Mouse (Mus musculus): Measurements from ENCODE around the gene Timm8a2.

Timm8a2 gene

GRCm38 (mm10) chr14:122034451-122034850 lies at the start of gene Timm8a2:
Timm8a2 (plus strand) TSS chr14:122034674.
- DNase-seq (ENCODE audit: low spot score), result peak; percentile 66

GRCm38 (mm10) chr14:121985477-121985876 lies 49.0 kb upstream of the Timm8a2 start:
- no peak for DNase-seq (ENCODE audit: low spot score)

DNA sequence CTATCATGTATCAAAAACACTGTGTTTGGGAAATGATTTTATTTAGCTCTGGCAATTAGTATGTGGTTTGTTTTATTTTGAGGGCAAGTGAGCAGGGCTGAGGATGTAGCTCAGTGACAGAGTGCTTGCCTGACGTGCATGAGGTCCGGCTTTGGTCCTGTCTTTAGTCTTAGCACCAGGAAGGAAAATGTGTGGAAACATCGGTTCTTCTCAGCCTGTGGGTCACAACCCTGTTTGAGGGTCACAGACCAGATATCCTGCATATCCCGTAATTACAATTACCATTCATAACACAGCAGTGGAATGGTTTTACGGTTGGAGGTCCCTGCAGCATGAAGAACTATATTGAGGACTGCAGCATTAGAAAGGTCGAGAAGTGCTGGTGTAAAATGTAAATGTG lies 48.4 kb upstream of the Timm8a2 start:
- no peak for DNase-seq (ENCODE audit: low spot score)

GRCm38 (mm10) chr14:121987287-121987686 lies 47.2 kb upstream of the Timm8a2 start:
- DNase-seq (ENCODE audit: low spot score), result no peak

GRCm38 (mm10) chr14:121987691-121988090 lies 46.8 kb upstream of the Timm8a2 start:
- no peak for DNase-seq (ENCODE audit: low spot score)

DNA sequence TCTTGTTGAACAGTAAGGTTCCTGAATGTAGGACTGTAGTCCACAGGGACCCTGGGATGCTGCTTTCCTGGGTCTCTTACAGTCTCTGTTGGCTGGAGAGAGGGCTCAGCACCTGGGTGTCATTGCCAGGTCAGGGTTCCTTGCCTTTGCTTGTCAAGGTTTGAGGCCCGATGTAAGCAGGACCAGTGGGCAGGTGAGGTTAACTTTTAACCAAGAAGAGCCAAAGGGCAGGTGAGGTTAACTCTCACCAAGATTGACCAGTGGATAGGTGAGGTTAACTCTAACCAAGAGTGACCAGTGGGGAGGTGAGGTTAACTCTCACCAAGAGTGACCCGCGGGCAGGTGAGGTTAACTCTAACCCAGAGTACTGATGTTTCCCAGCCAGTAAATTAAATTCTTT lies 45.1 kb upstream of the Timm8a2 start:
- DNase-seq (ENCODE audit: low spot score), result no peak

GRCm38 (mm10) chr14:121989869-121990268 lies 44.6 kb upstream of the Timm8a2 start:
- DNase-seq (ENCODE audit: low spot score), result no peak

GRCm38 (mm10) chr14:121990897-121991296 lies 43.6 kb upstream of the Timm8a2 start:
- no peak for DNase-seq (ENCODE audit: low spot score)

GRCm38 (mm10) chr14:121991921-121992320 lies 42.6 kb upstream of the Timm8a2 start:
- no peak for DNase-seq (ENCODE audit: low spot score)

- DNase-seq (ENCODE audit: low spot score), result no peak
Measured at GRCm38 (mm10) chr14:121992395-121993280, 41.8 kb upstream of the Timm8a2 start.

GRCm38 (mm10) chr14:121993616-121994015 lies 40.9 kb upstream of the Timm8a2 start:
- DNase-seq (ENCODE audit: low spot score), result no peak

- DNase-seq (ENCODE audit: low spot score), result no peak
Measured at GRCm38 (mm10) chr14:121994171-121994700, 40.2 kb upstream of the Timm8a2 start.

DNA sequence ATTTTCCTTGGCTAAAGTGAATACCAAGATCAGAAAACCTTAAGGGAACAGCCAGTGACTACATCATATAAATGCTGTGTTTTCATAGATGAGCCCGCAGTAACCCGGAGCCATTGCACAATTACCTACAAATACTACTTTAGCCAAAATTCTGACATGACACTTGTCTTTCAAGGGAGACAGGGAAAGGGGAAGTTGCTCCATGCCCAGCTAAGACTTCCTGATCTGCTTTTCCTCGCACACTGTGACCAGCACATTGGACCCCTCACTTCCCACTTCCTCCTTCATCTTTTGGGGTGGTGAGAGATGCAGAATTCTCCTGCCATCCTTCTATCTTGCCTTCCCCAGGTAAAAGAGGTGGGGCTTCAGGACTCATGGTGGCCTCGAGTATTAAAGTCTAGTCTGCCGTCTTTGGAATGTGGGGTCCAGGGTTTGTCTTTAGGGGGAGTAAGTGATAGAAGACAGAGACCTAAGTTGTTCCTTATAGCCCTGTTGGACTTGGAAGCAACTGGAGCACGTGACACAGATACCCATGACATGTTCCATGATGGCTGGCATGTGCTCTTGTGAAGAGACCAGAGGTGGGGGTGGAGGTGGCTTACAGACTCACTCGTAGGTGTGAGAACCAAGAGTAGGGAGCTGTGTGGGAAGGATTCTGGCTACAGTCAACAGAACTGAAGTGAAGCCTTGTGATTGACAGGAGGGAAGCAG lies 39.5 kb upstream of the Timm8a2 start:
- DNase-seq (ENCODE audit: low spot score), result no peak

GRCm38 (mm10) chr14:121995557-121995870 lies 39.0 kb upstream of the Timm8a2 start:
- no peak for DNase-seq (ENCODE audit: low spot score)

- no peak for DNase-seq (ENCODE audit: low spot score)
Measured at GRCm38 (mm10) chr14:121996786-121997185, 37.7 kb upstream of the Timm8a2 start.

- no peak for DNase-seq (ENCODE audit: low spot score)
Measured at GRCm38 (mm10) chr14:121999455-121999854, 35.0 kb upstream of the Timm8a2 start.

GRCm38 (mm10) chr14:122000346-122001105 lies 33.9 kb upstream of the Timm8a2 start:
- DNase-seq (ENCODE audit: low spot score), result no peak

DNA sequence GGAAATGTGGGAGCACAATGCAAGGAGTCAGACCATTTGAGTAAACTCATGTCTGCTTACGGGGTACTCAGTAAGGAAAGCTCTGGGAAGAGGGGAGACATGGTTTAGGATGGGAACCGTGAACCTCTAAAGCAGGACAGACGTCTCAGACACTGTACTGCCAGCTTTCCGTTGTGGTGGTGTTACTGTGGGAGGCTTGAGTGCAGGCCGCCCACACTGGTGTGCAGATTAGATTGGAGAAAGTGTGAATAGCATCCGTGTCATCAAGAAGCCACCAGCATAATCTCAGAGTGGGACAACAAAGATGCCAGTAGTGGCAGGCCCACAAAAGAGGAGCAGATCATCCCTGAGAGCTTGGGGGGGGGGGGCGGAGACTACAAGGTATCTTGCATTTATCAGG lies 32.2 kb upstream of the Timm8a2 start:
- no peak for DNase-seq (ENCODE audit: low spot score)

DNA sequence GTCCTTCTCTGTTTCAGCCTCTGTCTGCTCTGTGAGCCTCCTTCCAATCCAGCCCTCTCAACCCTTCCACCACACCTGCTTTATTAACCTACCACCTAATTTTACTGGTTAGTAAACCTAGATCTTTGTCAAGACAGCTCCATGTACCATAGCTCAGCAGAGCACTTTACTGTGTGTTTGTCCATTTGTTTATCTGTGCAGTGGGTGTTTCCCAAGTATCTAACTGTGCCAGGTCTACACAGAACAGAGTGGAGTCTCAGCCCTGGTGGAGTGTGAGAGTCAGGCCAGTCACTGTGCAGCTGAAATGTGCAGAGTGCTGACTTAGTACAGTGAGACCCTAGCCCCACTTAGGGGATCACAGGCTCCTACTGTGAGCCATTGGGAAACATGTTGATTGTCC lies 30.7 kb upstream of the Timm8a2 start:
- no peak for DNase-seq (ENCODE audit: low spot score)

DNA sequence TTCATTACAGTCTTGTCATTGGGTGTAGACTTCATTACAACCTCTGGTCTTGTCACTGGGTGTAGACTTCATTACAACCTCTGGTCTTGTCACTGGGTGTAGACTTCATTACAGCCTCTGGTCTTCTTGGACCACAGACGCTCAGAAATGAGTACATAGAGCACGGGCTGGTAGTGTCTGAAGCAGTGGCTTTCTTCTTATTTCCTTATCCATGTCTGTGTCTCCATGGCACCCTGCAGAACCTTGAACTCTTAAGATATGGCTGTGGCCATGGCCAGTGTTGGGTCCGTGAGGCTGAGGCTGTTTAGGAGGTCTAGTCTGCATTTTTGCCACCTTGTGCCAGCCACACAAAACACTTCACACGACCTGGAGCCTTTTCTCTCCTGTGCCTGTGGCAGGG lies 26.2 kb upstream of the Timm8a2 start:
- DNase-seq (ENCODE audit: low spot score), result no peak

DNA sequence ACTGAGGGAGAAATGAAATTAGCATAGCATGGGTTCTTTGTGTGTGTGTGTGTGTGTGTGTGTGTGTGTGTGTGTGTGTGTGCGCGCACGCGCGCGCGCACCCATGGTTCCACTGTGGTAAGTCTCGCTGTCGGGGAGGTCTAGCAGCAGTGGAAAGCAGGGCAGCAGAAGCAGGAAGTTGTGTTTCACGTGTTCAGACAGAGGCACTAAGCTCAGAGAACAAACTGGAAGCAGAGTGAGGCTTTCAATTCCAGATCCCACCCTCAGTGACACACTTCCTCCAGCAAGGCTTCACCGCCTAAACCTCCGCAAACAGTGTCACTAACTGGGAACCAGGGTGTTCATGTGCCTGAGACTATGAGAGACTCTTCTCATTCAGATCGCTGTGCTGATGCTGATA lies 25.0 kb upstream of the Timm8a2 start:
- no peak for DNase-seq (ENCODE audit: low spot score)

DNA sequence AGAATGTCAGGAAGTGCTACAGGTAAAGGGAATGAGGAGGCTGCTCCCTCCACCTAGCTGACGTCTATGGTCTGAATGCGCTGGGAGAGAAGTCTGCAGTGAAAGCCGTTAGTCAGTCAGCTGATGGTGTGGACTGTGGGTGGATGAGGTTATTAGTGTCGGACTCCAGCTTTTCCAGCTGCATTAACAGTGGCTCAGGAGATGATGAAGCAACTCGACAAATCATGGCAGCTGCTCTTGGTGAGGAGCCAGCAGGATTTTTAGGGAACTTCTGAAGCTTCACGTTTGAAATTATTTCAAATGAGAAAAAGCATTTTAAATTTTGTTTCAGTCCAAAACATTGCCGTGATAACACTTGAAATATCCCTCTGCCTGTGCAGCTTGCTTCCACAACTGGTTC lies 24.2 kb upstream of the Timm8a2 start:
- DNase-seq (ENCODE audit: low spot score), result no peak

DNA sequence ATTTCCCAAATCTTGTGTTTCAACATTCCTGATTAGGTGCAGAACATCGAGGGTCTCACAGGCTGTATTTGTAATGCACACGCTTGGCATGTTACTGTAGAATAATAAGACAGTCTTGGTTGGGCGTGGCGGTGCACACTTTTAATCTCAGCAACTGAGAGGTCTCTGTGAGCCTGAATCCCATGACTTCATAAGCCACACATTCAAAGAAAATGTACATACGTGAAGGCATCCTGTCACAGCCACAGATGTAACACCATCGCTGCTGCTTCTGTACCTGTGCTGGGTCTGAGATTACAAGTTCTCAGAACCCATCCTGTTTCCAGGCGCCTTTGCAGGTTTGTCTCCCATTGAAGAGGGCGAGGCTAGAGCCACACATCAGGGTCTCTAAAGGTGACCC lies 22.7 kb upstream of the Timm8a2 start:
- DNase-seq (ENCODE audit: low spot score), result no peak
